Mouse (Mus musculus): ENCODE results near the gene Cd99l2.
"Not testable (repeated sequence)": the region's sequence is repeated elsewhere in the genome, so short reads cannot be mapped to it uniquely, and the experiment has no call there.

Gene Cd99l2

GRCm38 (mm10) chrX:71492634-71493278 is at the start of gene Cd99l2:
TSS of gene Cd99l2 (minus strand) at chrX:71492849.
- in situ Hi-C loops (cut with MboI, MseI) = no loop called here

- in situ Hi-C loops (cut with MboI, MseI) = no loop called here
These were observed 48.3 kb upstream of the Cd99l2 start for GRCm38 (mm10) chrX:71540821-71541510.

- in situ Hi-C loops (cut with MboI, MseI) = loop anchor here (10.0 kb wide), 1 partner anchor 1247 kb away; no protein-coding TSS in a partner anchor
These were observed 45.1 kb upstream of the Cd99l2 start for GRCm38 (mm10) chrX:71537791-71538190.

- in situ Hi-C loops (cut with MboI, MseI) = loop anchor here (10.0 kb wide), 1 partner anchor 1251 kb away; no protein-coding TSS in a partner anchor
These were observed 41.5 kb upstream of the Cd99l2 start for GRCm38 (mm10) chrX:71534102-71534501.

- in situ Hi-C loops (cut with MboI, MseI) = loop anchor here (10.0 kb wide), 1 partner anchor 1252 kb away; no protein-coding TSS in a partner anchor
These were observed 40.0 kb upstream of the Cd99l2 start for GRCm38 (mm10) chrX:71532635-71533034.

- in situ Hi-C loops (cut with MboI, MseI) = no loop called here
These were observed 36.0 kb upstream of the Cd99l2 start for GRCm38 (mm10) chrX:71528646-71529045.

- in situ Hi-C loops (cut with MboI, MseI) = no loop called here
These were observed 35.5 kb upstream of the Cd99l2 start for GRCm38 (mm10) chrX:71528150-71528549.

GRCm38 (mm10) chrX:71527461-71527860 is 34.8 kb upstream of the Cd99l2 start:
- in situ Hi-C loops (cut with MboI, MseI) = no loop called here

GRCm38 (mm10) chrX:71525593-71526299 is 33.1 kb upstream of the Cd99l2 start:
- in situ Hi-C loops (cut with MboI, MseI) = no loop called here

- in situ Hi-C loops (cut with MboI, MseI) = no loop called here
These were observed 31.7 kb upstream of the Cd99l2 start for GRCm38 (mm10) chrX:71524310-71524709.

- in situ Hi-C loops (cut with MboI, MseI) = no loop called here
These were observed 30.2 kb upstream of the Cd99l2 start for GRCm38 (mm10) chrX:71522889-71523288.

- in situ Hi-C loops (cut with MboI, MseI) = no loop called here
These were observed 26.6 kb upstream of the Cd99l2 start for GRCm38 (mm10) chrX:71519252-71519651.

- in situ Hi-C loops (cut with MboI, MseI) = not testable (repeated sequence)
These were observed 13.9 kb upstream of the Cd99l2 start for GRCm38 (mm10) chrX:71506591-71506990.

- in situ Hi-C loops (cut with MboI, MseI) = no loop called here
These were observed 619 bp upstream of the Cd99l2 start for GRCm38 (mm10) chrX:71493279-71493656.

GRCm38 (mm10) chrX:71491931-71492633 is 567 bp downstream of the Cd99l2 start:
- in situ Hi-C loops (cut with MboI, MseI) = no loop called here

GRCm38 (mm10) chrX:71489353-71489752 is 3.3 kb downstream of the Cd99l2 start:
- in situ Hi-C loops (cut with MboI, MseI) = no loop called here

- in situ Hi-C loops (cut with MboI, MseI) = no loop called here
These were observed 10.4 kb downstream of the Cd99l2 start for GRCm38 (mm10) chrX:71482244-71482643.

GRCm38 (mm10) chrX:71475992-71476391 is 16.7 kb downstream of the Cd99l2 start:
- in situ Hi-C loops (cut with MboI, MseI) = no loop called here

- in situ Hi-C loops (cut with MboI, MseI) = no loop called here
These were observed 17.2 kb downstream of the Cd99l2 start for GRCm38 (mm10) chrX:71475497-71475896.

- in situ Hi-C loops (cut with MboI, MseI) = no loop called here
These were observed 17.6 kb downstream of the Cd99l2 start for GRCm38 (mm10) chrX:71475084-71475483.

GRCm38 (mm10) chrX:71474296-71474956 is 18.2 kb downstream of the Cd99l2 start:
- in situ Hi-C loops (cut with MboI, MseI) = no loop called here
